Mouse (Mus musculus): ENCODE results near the gene Steap3.
"Not testable (repeated sequence)": the region's sequence is repeated elsewhere in the genome, so short reads cannot be mapped to it uniquely, and the experiment has no call there.

Steap3 gene

GRCm38 (mm10) chr1:120272605-120273004 lies at the start of gene Steap3:
TSS of gene Steap3 (minus strand) at chr1:120272705.
- DNase-seq (ENCODE audit: low read depth, low spot score) = no peak

- DNase-seq (ENCODE audit: low read depth, low spot score) = no peak
Observed at GRCm38 (mm10) chr1:120321270-120322021, 48.9 kb upstream of the Steap3 start.

- no peak for DNase-seq (ENCODE audit: low read depth, low spot score)
Observed at GRCm38 (mm10) chr1:120305801-120306200, 33.3 kb upstream of the Steap3 start.

- no peak for DNase-seq (ENCODE audit: low read depth, low spot score)
Observed at GRCm38 (mm10) chr1:120296936-120297335, 24.4 kb upstream of the Steap3 start.

GRCm38 (mm10) chr1:120293803-120294202 lies 21.3 kb upstream of the Steap3 start:
- DNase-seq (ENCODE audit: low read depth, low spot score) = no peak

GRCm38 (mm10) chr1:120291709-120292108 lies 19.2 kb upstream of the Steap3 start:
- no peak for DNase-seq (ENCODE audit: low read depth, low spot score)

- no peak for DNase-seq (ENCODE audit: low read depth, low spot score)
Observed at GRCm38 (mm10) chr1:120289843-120290242, 17.3 kb upstream of the Steap3 start.

- DNase-seq (ENCODE audit: low read depth, low spot score) = no peak
Observed at GRCm38 (mm10) chr1:120287679-120288078, 15.2 kb upstream of the Steap3 start.

GRCm38 (mm10) chr1:120276058-120276457 lies 3.6 kb upstream of the Steap3 start:
- not testable (repeated sequence) for DNase-seq (ENCODE audit: low read depth, low spot score)

- DNase-seq (ENCODE audit: low read depth, low spot score) = no peak
Observed at GRCm38 (mm10) chr1:120275224-120275623, 2.7 kb upstream of the Steap3 start.

GRCm38 (mm10) chr1:120270882-120271281 lies 1.6 kb downstream of the Steap3 start:
- DNase-seq (ENCODE audit: low read depth, low spot score) = no peak

GRCm38 (mm10) chr1:120270115-120270514 lies 2.4 kb downstream of the Steap3 start:
- no peak for DNase-seq (ENCODE audit: low read depth, low spot score)

GRCm38 (mm10) chr1:120267631-120268030 lies 4.9 kb downstream of the Steap3 start:
- no peak for DNase-seq (ENCODE audit: low read depth, low spot score)

GRCm38 (mm10) chr1:120266460-120266859 lies 6.0 kb downstream of the Steap3 start:
- no peak for DNase-seq (ENCODE audit: low read depth, low spot score)

- DNase-seq (ENCODE audit: low read depth, low spot score) = no peak
Observed at GRCm38 (mm10) chr1:120264861-120265686, 7.4 kb downstream of the Steap3 start.

GRCm38 (mm10) chr1:120263226-120263625 lies 9.3 kb downstream of the Steap3 start:
- DNase-seq (ENCODE audit: low read depth, low spot score) = no peak

GRCm38 (mm10) chr1:120261166-120261565 lies 11.3 kb downstream of the Steap3 start:
- no peak for DNase-seq (ENCODE audit: low read depth, low spot score)

GRCm38 (mm10) chr1:120259249-120259648 lies 13.3 kb downstream of the Steap3 start:
- DNase-seq (ENCODE audit: low read depth, low spot score) = no peak

- DNase-seq (ENCODE audit: low read depth, low spot score) = no peak
Observed at GRCm38 (mm10) chr1:120258744-120259143, 13.8 kb downstream of the Steap3 start.

- DNase-seq (ENCODE audit: low read depth, low spot score) = no peak
Observed at GRCm38 (mm10) chr1:120258245-120258644, 14.3 kb downstream of the Steap3 start.

- no peak for DNase-seq (ENCODE audit: low read depth, low spot score)
Observed at GRCm38 (mm10) chr1:120253751-120254150, 18.8 kb downstream of the Steap3 start.

- DNase-seq (ENCODE audit: low read depth, low spot score) = no peak
Observed at GRCm38 (mm10) chr1:120252519-120253160, 19.9 kb downstream of the Steap3 start.
